Mouse (Mus musculus) forebrain, embryonic 13.5 days (tissue): ENCODE measurements at regions not wholly inside any gene's neighbourhood (a gene's known extent, or its start where the extent isn't known, plus 50 kb on each side); places are given as distances from the start of the nearest gene placed in this dataset.
"Not testable (repeated sequence)": the region's sequence is repeated elsewhere in the genome, so short reads cannot be mapped to it uniquely, and the experiment has no call there.

Experiments used
- ATAC-seq: fragments of 200-750 bp; cut with Nextera tagmentation; 2 replicates; pipeline ENCODE4 v1.8.0; 2017
- H3K27ac ChIP-seq: fragments of 300-500 bp; sonication (generic); 2 replicates; pipeline ENCODE4 v1.5.1; 2015; ENCODE audit warnings: inconsistent platforms, mild to moderate bottlenecking, moderate library complexity
- H3K27me3 ChIP-seq: fragments of 300-500 bp; sonication (generic); 2 replicates; pipeline ENCODE4 v1.6.1; 2015; ENCODE audit warnings: mild to moderate bottlenecking, inconsistent platforms
- H3K36me3 ChIP-seq: fragments of 300-500 bp; sonication (generic); 2 replicates; pipeline ENCODE4 v1.6.1; 2015; ENCODE audit warnings: mild to moderate bottlenecking, inconsistent platforms; ENCODE audit not compliant: poor library complexity, severe bottlenecking
- H3K4me1 ChIP-seq: fragments of 300-500 bp; sonication (generic); 2 replicates; pipeline ENCODE4 v1.6.1; 2015; ENCODE audit warnings: inconsistent platforms
- H3K4me2 ChIP-seq: fragments of 300-500 bp; sonication (generic); 2 replicates; pipeline ENCODE4 v1.6.1; 2015; ENCODE audit warnings: inconsistent platforms, mild to moderate bottlenecking, moderate library complexity
- H3K4me3 ChIP-seq: fragments of 300-500 bp; sonication (generic); 2 replicates; pipeline ENCODE4 v1.5.1; 2015; ENCODE audit warnings: mild to moderate bottlenecking, inconsistent platforms
- H3K9ac ChIP-seq: fragments of 300-500 bp; sonication (generic); 2 replicates; pipeline ENCODE4 v1.6.1; 2015; ENCODE audit warnings: mild to moderate bottlenecking, inconsistent platforms
- H3K9me3 ChIP-seq: fragments of 300-500 bp; sonication (generic); replicated peaks from 2 replicates; pipeline ENCODE4 v1.6.1; 2016; ENCODE audit warnings: inconsistent platforms
- WGBS: fragments of 180-500 bp; shearing (Covaris S2); methylation state at CpG from one replicate; pipeline ENCODE4 v1.1.7; 2015; 5-methylcytosine and 5-hydroxymethylcytosine counted together

DNA sequence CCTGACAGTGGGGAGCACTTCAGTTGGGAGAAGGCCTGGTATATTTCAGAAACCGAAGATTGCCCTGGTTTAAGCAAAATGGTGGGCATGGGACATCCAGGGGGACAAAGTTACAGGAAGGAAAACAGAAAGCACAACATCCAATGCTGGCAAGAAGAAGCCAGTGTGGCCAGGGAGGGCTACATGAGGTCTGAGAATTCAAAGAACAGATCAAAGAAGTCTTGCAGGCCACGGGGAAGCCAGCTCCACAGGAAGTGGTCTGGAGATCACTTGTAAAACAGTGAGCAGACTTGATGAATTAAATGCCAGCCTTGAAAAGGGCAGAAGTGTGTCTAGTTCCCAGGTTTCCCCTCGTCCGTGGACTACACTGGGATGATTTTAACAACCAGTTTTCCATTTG is 120.4 kb upstream of the Mad2l1 start:
- Histone ChIP-seq H3K27me3 (no peaks in the 10 kb centered on the region), H3K9me3 (no peaks in the 10 kb centered on the region), H3K27ac (no peak overlapping the region), H3K4me3 (no peak overlapping the region), H3K4me1 (peaks cover 4% of the 10 kb centered on the region), H3K36me3 (no peaks in the 10 kb centered on the region), H3K4me2 (no peak overlapping the region), H3K9ac (no peak overlapping the region)
- ATAC-seq: no peak
- WGBS: 57% methylated on average over 4 of the region's 4 CpGs

DNA sequence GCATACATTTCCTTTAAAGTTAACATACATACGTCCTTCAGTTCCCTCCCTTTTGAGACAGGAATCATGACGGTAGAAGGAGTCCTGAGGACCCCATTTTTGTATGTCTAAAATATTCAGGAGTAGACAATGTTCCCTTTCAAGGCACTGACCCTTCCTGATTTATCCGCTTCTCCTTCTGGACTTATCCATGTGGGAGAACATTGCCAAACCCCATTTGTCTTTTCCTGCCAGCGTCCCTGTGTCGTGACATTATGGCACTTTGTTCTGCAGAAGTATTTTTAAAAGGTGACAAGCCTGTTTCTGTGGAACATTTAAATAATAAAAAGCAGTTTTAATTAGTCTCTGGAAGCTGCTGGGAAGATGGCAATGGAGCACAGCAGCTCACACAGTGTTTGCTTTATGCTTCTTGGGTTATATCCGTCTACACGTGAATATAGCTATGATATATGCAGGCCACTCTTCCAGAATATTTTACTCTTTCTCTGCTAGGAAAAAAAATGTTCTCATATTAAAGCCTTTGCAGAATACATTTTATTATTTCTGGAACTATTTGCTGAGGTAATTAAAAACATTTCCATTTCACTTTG is 115.6 kb upstream of the Mad2l1 start:
- no peak overlapping the region for H3K4me3 ChIP-seq
- H3K27me3 ChIP-seq: no peaks in the 10 kb centered on the region
- peaks cover 8% of the 10 kb centered on the region for H3K4me1 ChIP-seq
- H3K36me3 ChIP-seq: no peaks in the 10 kb centered on the region
- no peak overlapping the region for H3K4me2 ChIP-seq
- ATAC-seq: peak; percentile 75
- WGBS: 20% methylated on average over 7 of the region's 7 CpGs
- no peaks in the 10 kb centered on the region for H3K9me3 ChIP-seq
- H3K9ac ChIP-seq: no peak overlapping the region
- H3K27ac ChIP-seq: no peak overlapping the region

DNA sequence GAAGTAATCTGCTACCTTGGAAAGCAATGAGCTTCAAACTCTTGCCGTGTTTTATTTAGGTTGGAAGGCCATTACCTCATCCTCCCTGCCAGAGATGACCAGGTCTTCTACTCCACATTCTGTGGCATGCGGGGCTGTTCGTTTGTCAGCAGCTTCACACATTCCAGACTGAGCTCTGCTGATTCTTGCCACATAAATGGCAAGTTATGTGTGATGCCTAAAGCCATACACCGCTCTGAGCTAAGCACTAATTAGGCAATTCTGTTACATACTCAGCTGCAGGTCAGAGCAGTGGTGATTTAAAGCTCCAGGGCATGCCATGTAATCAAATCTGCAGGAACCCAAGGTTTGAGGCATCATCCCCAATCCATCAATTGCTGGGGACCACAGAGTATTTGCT is 106.8 kb upstream of the Mad2l1 start:
- Histone ChIP-seq H3K4me3 (no peak overlapping the region), H3K4me1 (no peaks in the 10 kb centered on the region), H3K9ac (no peak overlapping the region), H3K4me2 (no peak overlapping the region), H3K36me3 (no peaks in the 10 kb centered on the region), H3K27me3 (no peaks in the 10 kb centered on the region), H3K9me3 (peaks cover 6% of the 10 kb centered on the region; the same call in 1 of the 2 replicates), H3K27ac (no peak overlapping the region)
- WGBS: 45% methylated on average over 4 of the region's 4 CpGs
- no peak for ATAC-seq

DNA sequence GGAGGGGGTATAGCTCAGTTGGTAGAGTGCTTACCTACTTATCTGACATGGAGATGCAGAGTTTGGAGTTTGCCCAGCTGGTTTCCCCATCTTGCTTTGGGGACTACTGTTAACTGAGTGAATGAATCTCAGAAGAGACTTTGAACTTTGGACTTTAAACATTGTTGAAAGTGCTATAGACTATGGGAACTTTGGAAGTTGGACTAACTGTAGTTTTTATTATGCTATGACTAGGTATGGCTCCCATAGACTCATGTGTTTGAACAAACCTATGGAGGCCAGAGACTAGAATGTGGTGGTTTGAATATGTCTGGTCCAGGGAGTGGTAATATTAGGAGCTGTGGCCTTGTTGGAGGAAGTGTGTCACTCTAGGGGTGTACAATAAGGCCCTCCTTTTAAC is 84.8 kb upstream of the Mad2l1 start:
- not testable (repeated sequence) for H3K4me2 ChIP-seq, H3K9me3 ChIP-seq, H3K4me1 ChIP-seq, H3K4me3 ChIP-seq, H3K9ac ChIP-seq, H3K27ac ChIP-seq, H3K27me3 ChIP-seq, ATAC-seq, H3K36me3 ChIP-seq

DNA sequence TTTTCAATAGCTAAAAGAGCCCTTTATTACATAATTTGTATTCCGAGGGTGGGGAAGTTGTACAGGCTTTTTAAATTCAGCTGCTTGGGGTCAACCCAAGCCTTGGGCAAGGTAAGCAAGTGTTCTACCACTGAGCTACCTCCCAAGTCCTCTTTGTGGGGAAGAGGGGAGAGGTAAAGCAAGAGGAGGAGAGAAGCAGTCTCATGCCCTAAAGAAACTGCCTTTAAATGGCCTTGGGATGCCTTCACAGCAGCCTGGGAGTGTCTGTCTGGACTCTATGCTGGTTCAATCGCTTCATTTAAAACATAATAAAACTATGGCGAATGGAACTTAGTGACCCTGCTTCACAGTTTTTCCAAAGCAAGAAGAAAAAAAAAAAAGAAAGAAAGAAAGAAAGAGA is 77.0 kb upstream of the Mad2l1 start:
- Histone ChIP-seq H3K9ac (no peak overlapping the region), H3K27ac (no peak overlapping the region)
- WGBS: 31% methylated on average over 3 of the region's 3 CpGs

DNA sequence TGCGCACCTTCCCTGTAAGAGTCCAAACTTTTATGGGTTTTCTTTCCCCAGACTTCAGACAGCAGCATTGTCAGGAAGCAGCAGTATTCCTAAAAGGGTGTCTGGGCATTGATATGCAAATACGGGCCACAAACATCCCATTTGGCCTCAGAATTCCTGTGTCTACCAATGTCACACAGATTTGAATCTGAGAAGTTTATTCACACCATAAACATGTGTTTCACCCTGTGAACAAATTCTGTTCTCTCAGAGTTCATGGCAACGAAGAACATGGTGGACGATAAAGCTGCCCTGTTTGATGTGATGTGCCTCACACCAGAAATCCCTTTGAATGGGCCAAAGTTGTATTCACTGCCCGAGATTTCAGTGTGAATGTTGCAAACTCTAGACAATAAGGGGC is 70.7 kb upstream of the Mad2l1 start:
- Histone ChIP-seq H3K4me2 (no peak overlapping the region), H3K4me1 (peaks cover 8% of the 10 kb centered on the region; the same call in 1 of the 2 replicates), H3K27me3 (no peaks in the 10 kb centered on the region), H3K9ac (no peak overlapping the region), H3K36me3 (no peaks in the 10 kb centered on the region), H3K9me3 (no peaks in the 10 kb centered on the region), H3K4me3 (no peak overlapping the region), H3K27ac (no peak overlapping the region)
- 13% methylated on average over 4 of the region's 5 CpGs for WGBS
- peak; percentile 38; the same call in 1 of the 2 replicates for ATAC-seq

More for the DNA sequence above, 77.0 kb upstream of the Mad2l1 start:
- Histone ChIP-seq H3K27me3 (no peaks in the 10 kb centered on the region), H3K4me1 (peaks cover 6% of the 10 kb centered on the region), H3K4me2 (no peak overlapping the region), H3K36me3 (no peaks in the 10 kb centered on the region), H3K9me3 (no peaks in the 10 kb centered on the region), H3K4me3 (no peak overlapping the region)
- no peak for ATAC-seq

DNA sequence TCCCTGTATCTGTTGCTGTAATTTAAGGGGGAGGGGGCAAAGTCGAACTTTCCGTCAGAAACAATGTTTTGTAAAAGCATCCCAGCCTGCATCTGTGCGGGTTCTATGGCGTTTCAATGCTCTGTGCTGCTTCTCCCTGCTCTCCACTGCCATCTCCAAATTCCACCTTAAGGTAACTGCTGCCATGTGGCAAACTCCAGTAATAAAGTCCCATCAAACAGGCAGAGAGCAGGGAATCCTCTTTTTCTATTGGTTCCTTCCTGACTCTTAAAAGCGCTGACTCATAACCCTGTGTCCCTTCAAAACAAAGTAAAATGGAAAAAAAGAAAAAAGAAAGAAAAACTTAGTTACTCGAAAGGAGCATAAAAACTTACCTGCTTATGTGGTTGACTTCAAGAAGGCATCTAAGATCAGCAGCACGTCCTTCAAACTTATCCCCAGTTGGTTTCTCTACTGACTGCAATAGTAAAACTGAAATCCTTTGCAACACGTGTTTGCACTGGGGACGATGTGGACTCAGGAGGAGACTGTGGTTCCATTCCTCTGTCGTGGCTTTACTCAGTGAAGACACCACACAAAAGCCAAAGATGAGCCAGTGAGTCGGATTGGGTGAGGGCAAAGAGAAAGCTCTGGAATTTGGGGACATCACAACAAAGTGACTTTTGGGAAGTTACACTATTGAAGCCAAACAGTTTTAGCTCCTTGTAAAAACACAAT is 69.9 kb upstream of the Mad2l1 start:
- Histone ChIP-seq H3K4me2 (no peak overlapping the region), H3K27me3 (no peaks in the 10 kb centered on the region), H3K36me3 (no peaks in the 10 kb centered on the region), H3K4me3 (no peak overlapping the region), H3K9me3 (no peaks in the 10 kb centered on the region), H3K27ac (no peak overlapping the region), H3K4me1 (peaks cover 8% of the 10 kb centered on the region; the same call in 1 of the 2 replicates), H3K9ac (no peak overlapping the region)
- no peak for ATAC-seq
- WGBS: 65% methylated on average over 11 of the region's 11 CpGs

DNA sequence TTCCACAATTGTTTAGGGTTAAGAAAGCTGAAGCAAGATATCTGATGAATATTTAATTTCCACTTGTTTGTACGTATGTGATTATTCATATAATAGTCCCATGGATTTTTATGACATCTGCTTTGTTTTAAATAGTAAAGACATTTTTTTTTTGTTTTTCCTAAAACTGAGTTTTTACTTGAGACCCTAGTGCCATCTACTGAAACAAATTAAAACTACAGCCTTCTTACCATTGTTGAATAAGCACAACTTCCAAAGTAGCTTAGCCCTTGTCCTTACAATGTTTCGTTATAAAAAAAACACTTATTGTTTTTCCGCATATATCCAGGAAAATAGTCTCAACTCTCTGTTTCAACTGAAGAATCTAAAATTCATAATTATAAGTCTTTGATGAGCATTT is 68.4 kb upstream of the Mad2l1 start:
- no peak overlapping the region for H3K4me3 ChIP-seq
- H3K9ac ChIP-seq: no peak overlapping the region
- H3K27me3 ChIP-seq: no peaks in the 10 kb centered on the region
- H3K36me3 ChIP-seq: no peaks in the 10 kb centered on the region
- peaks cover 8% of the 10 kb centered on the region; the same call in 1 of the 2 replicates for H3K4me1 ChIP-seq
- H3K9me3 ChIP-seq: no peaks in the 10 kb centered on the region
- ATAC-seq: no peak; the same call in 1 of the 2 replicates
- H3K4me2 ChIP-seq: no peak overlapping the region
- WGBS: 45% methylated on average over 3 of the region's 3 CpGs
- no peak overlapping the region for H3K27ac ChIP-seq

DNA sequence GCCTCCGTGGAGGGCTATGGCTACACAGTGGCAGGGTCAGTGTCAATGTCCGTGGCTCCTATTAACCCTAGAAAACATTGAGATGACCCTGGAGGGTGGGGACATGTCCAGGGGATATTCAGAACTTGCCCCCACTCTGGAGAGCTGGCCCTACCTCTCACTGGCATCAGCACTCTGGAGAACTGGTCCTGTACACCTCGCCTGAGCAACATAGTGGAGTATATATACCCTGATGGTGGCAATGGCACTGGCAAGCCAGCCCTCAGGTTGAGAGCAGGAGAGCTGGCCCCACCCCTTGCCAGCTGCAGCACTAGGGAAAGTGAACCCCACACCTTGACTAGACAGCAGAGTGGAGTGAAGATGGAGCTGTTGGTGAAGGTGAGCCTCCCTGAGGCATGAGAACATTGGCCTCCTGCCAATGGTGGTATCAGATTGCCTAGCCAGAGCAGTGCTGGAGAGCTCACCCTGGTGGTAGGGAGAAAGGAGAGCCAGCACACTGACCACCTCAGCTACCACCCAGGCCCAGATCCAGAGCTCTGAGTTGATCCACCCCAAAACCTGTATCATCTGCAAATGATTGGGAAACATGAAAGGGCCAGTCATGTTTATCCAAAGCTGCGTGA is 64.5 kb upstream of the Mad2l1 start:
- no peaks in the 10 kb centered on the region for H3K27me3 ChIP-seq
- H3K9ac ChIP-seq: no peak overlapping the region
- H3K9me3 ChIP-seq: no peaks in the 10 kb centered on the region
- no peak; the same call in 1 of the 2 replicates for ATAC-seq
- 96% methylated on average over 4 of the region's 4 CpGs for WGBS
- H3K36me3 ChIP-seq: no peaks in the 10 kb centered on the region
- H3K4me3 ChIP-seq: no peak overlapping the region
- H3K4me1 ChIP-seq: no peaks in the 10 kb centered on the region
- H3K4me2 ChIP-seq: no peak overlapping the region
- no peak overlapping the region for H3K27ac ChIP-seq

DNA sequence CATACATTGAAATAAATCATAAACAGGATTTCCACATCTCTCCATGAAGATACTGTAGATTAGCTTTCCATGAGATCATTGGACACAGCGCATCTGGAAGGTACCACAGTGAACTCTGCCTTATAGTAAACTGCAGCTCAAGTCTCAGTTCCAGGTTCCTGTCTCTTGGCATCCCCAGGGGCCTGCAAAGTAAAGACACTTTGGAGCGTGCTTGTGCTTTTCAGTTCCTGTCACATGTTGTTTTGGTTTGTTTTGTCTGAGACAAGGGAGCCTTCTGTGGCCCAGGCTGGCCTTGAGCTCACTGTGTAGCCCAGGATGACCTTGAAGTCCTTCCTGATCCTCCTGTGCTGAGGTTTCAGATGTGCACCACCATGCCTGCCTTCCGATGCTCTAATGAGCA is 63.4 kb upstream of the Mad2l1 start:
- 86% methylated on average over 3 of the region's 3 CpGs for WGBS
- H3K9ac ChIP-seq: no peak overlapping the region
- no peak overlapping the region for H3K4me2 ChIP-seq
- no peaks in the 10 kb centered on the region for H3K4me1 ChIP-seq
- H3K36me3 ChIP-seq: no peaks in the 10 kb centered on the region
- no peaks in the 10 kb centered on the region for H3K9me3 ChIP-seq
- no peak overlapping the region for H3K27ac ChIP-seq
- H3K27me3 ChIP-seq: no peaks in the 10 kb centered on the region
- no peak for ATAC-seq
- H3K4me3 ChIP-seq: no peak overlapping the region

DNA sequence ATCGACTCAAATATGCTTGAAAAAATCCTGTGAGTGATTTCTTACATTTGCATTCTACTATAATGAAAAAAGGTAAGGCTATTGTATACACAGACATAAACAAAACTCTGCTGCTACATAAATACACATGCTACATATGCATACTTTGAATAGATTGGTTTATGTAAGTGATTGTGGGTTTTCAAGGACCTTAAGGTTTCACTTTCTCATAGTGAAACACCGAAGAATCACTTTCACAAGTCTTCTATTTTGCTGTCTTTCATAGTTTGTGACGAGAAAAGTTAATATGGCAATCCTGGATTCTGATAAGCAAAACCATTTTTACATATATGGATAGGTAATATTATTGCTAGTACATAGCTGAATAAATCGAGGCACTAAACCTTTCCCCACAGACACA is 62.5 kb upstream of the Mad2l1 start:
- Histone ChIP-seq H3K9me3 (no peaks in the 10 kb centered on the region), H3K36me3 (no peaks in the 10 kb centered on the region), H3K27me3 (no peaks in the 10 kb centered on the region), H3K27ac (no peak overlapping the region), H3K4me2 (no peak overlapping the region), H3K9ac (no peak overlapping the region), H3K4me3 (no peak overlapping the region), H3K4me1 (no peaks in the 10 kb centered on the region)
- 83% methylated on average over 4 of the region's 4 CpGs for WGBS
- ATAC-seq: no peak

DNA sequence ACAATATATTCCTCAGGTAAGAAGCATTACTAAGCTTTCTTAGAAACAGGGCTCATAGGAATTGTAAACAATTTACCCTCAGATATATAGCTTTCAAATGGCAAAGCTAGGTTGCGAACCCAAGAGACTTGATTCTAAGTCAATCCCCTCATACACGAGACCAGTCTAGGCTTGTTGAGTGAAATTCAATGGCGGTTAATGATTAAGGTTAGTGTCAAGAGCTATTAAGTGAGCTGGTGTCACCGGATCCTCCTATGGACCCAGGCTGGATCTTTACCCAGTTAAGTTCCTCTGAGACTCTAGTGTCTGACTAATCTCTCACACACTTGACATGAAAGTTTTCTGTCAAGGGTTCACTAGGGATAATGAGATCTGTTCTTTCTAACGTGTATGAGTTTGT is 57.6 kb upstream of the Mad2l1 start:
- Histone ChIP-seq H3K36me3 (no peaks in the 10 kb centered on the region), H3K4me1 (no peaks in the 10 kb centered on the region), H3K4me3 (no peak overlapping the region), H3K27me3 (no peaks in the 10 kb centered on the region), H3K4me2 (no peak overlapping the region), H3K27ac (no peak overlapping the region), H3K9me3 (no peaks in the 10 kb centered on the region), H3K9ac (no peak overlapping the region)
- 80% methylated on average over 5 of the region's 5 CpGs for WGBS
- ATAC-seq: no peak
